ENCODE assay signal across 10 mouse cellular contexts in genomic region chr16:12146666-12147065, GRCm38 (mm10).
DNase-seq lines count a peak whose midpoint lies in the region; ATAC-seq lines count a peak whose summit lies in the region.
"Had no signal": no experiment of that assay in that cellular context is flagged by ENCODE, and none has a peak within 500 bp of the region (broad histone marks: within the 10 kb centered on the region; RNA-seq: fewer than 3 reads in every experiment).

No protein-coding gene starts in this region.

- H3K4me2 ChIP-seq in kidney, embryonic 15.5 days = no peak overlapping the region
- H3K4me2 ChIP-seq in midbrain, embryonic 15.5 days = no peak overlapping the region
- H3K4me2 ChIP-seq: heart, embryonic 13.5 days had no signal

- H3K9me3 ChIP-seq in kidney, embryonic 15.5 days (replicated peaks) = no peaks in the 10 kb centered on the region
- H3K9me3 ChIP-seq in midbrain, embryonic 15.5 days = no peaks in the 10 kb centered on the region
- H3K9me3 ChIP-seq: heart, embryonic 13.5 days had no signal

- H3K27ac ChIP-seq in kidney, embryonic 15.5 days = no peak overlapping the region
- no peak overlapping the region for H3K27ac ChIP-seq in midbrain, embryonic 15.5 days
- H3K27ac ChIP-seq: heart, embryonic 13.5 days had no signal

- ATAC-seq in kidney, embryonic 15.5 days (replicated peaks; ENCODE audit: low FRiP score) = no peak
- 0 out of 2 replicates have a peak, but pooled peaks have one; percentile 39 for ATAC-seq in midbrain, embryonic 15.5 days (replicated peaks)
- ATAC-seq: Patski had no signal

- H3K9ac ChIP-seq in kidney, embryonic 15.5 days = no peak overlapping the region
- no peak overlapping the region for H3K9ac ChIP-seq in midbrain, embryonic 15.5 days
- H3K9ac ChIP-seq: heart, embryonic 13.5 days had no signal

- no peaks in the 10 kb centered on the region for H3K27me3 ChIP-seq in kidney, embryonic 15.5 days
- no peaks in the 10 kb centered on the region for H3K27me3 ChIP-seq in midbrain, embryonic 15.5 days (replicated peaks)
- H3K27me3 ChIP-seq: heart, embryonic 13.5 days had no signal

- H3K4me1 ChIP-seq in kidney, embryonic 15.5 days = no peaks in the 10 kb centered on the region
- H3K4me1 ChIP-seq in midbrain, embryonic 15.5 days = peaks cover 2% of the 10 kb centered on the region; the same call in 1 of the 2 replicates

- peak; percentile 36 for DNase-seq in adrenal gland, postnatal 10 days
- no peak for DNase-seq in adrenal gland, postnatal 4 days (ENCODE audit: low spot score in 2 of 2)
- DNase-seq in kidney, postnatal 14 days = peak; percentile 13
- DNase-seq in frontal cortex, postnatal 14 days (ENCODE audit: low spot score in 2 of 2) = peak; percentile 12 to 13
- no peak for DNase-seq in layer of hippocampus, postnatal 14 days (ENCODE audit: low spot score in 2 of 2)
- no peak for DNase-seq in layer of hippocampus, adult 9-11 months

- no peaks in the 10 kb centered on the region for H3K36me3 ChIP-seq in kidney, embryonic 15.5 days
- H3K36me3 ChIP-seq in midbrain, embryonic 15.5 days (replicated peaks) = no peaks in the 10 kb centered on the region
- H3K36me3 ChIP-seq: heart, embryonic 13.5 days had no signal

- no peak overlapping the region for H3K4me3 ChIP-seq in kidney, embryonic 15.5 days (replicated peaks)
- no peak overlapping the region for H3K4me3 ChIP-seq in midbrain, embryonic 15.5 days
- H3K4me3 ChIP-seq: heart, embryonic 13.5 days had no signal

Comparison
In these comparisons a context has a peak if more than half of its experiments do, and no peak if none do; other contexts are left out.
1. DNase-seq: peak in adrenal gland, postnatal 10 days (single experiment), kidney, postnatal 14 days (single experiment) and frontal cortex, postnatal 14 days (2 of 2); none in adrenal gland, postnatal 4 days (0 of 2), layer of hippocampus, postnatal 14 days (0 of 2) and layer of hippocampus, adult 9-11 months (single experiment).